Mouse (Mus musculus) spleen, adult 2 months (tissue): ENCODE measurements around the gene Nedd9. TPM values are rescaled to one million over a fixed set of nuclear protein-coding genes. Genes with fewer than 3 reads are reported as not detected.

Source experiments
- DNase-seq, 2 experiments: peaks; one replicate each; pipeline versions ENCODE4 v3.0.0 to v3.0.0-alpha.2; 2012 to 2021; ENCODE audit warnings: low spot score in 2 of 2, low read depth in 1 of 2
- H3K27ac ChIP-seq: fragments of 200-500 bp; 2 replicates; pipeline ENCODE4 v1.5.1; 2012; ENCODE audit warnings: low read length, inconsistent platforms; ENCODE audit not compliant: insufficient read depth
- H3K27me3 ChIP-seq: fragments of 200-500 bp; 2 replicates; pipeline ENCODE4 v1.6.1; 2012; ENCODE audit warnings: mild to moderate bottlenecking, moderate library complexity, low read length, inconsistent platforms; ENCODE audit not compliant: control insufficient read depth, insufficient read depth
- H3K36me3 ChIP-seq: fragments of 200-500 bp; 2 replicates; pipeline ENCODE4 v1.6.1; 2012; ENCODE audit warnings: mild to moderate bottlenecking, low read length, inconsistent platforms; ENCODE audit not compliant: control insufficient read depth, insufficient read depth
- H3K4me1 ChIP-seq: fragments of 200-500 bp; 2 replicates; pipeline ENCODE4 v1.6.1; 2011; ENCODE audit warnings: inconsistent platforms; ENCODE audit not compliant: control insufficient read depth, insufficient read depth, insufficient read length
- H3K4me3 ChIP-seq: fragments of 200-500 bp; 2 replicates; pipeline ENCODE4 v1.5.1; 2011; ENCODE audit warnings: mild to moderate bottlenecking, inconsistent platforms; ENCODE audit not compliant: insufficient read depth, insufficient read length; ENCODE audit errors: extremely low read depth
- CTCF ChIP-seq: fragments of 200-500 bp; IDR thresholded peaks from 2 replicates; pipeline ENCODE4 v1.5.1; 2011; ENCODE audit warnings: mild to moderate bottlenecking, inconsistent platforms; ENCODE audit not compliant: insufficient read depth, insufficient read length, insufficient replicate concordance; ENCODE audit errors: extremely low read depth
- POLR2A ChIP-seq: fragments of 200-500 bp; IDR thresholded peaks from 2 replicates; pipeline ENCODE4 v1.6.1; 2011; ENCODE audit warnings: low read depth, low read length, inconsistent platforms
- WGBS: fragments of 180-500 bp; shearing (Covaris S2); methylation state at CpG from one replicate; pipeline ENCODE4 v1.1.7; 2018; 5-methylcytosine and 5-hydroxymethylcytosine counted together
- polyA plus RNA-seq: library from polyadenylated mRNA; depleted of rRNA; stranded (reverse); fragments of >200 nt; gene quantifications from 2 replicates; pipeline ENCODE4 v1.2.3, GENCODE M21; 2012

Nedd9 gene
- polyA plus RNA-seq, 1 experiment, result 45.3 TPM

DNA sequence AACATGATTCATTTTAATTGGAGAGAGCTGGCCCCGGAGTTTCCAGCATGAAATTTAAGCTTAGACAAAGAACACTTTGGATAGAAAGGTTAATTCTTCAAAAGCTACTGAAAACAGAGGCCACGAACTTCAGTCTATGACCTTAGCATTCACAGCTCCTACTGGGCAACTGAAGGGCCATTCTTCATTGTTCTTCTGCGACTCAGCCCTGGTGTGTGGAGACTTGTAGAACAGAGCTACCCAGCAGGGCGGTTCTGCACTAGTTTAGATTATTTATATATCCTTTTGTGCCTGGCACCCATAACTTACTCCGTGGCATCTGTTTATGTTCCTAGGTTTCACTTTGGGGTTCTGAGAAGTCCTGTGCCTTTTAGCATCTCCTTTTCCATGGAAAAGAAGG lies 193.6 kb downstream of the Nedd9 start:
- H3K4me1 ChIP-seq, result peaks cover 2% of the 10 kb centered on the region; the same call in 1 of the 2 replicates
- TF ChIP-seq POLR2A (no peak), CTCF (no peak)
- no peak for DNase-seq
- WGBS, result 78% methylated on average over 5 of the region's 5 CpGs
- no peaks in the 10 kb centered on the region for H3K36me3 ChIP-seq
- H3K27ac ChIP-seq, result no peak overlapping the region
- no peak overlapping the region for H3K4me3 ChIP-seq
- no peaks in the 10 kb centered on the region for H3K27me3 ChIP-seq

DNA sequence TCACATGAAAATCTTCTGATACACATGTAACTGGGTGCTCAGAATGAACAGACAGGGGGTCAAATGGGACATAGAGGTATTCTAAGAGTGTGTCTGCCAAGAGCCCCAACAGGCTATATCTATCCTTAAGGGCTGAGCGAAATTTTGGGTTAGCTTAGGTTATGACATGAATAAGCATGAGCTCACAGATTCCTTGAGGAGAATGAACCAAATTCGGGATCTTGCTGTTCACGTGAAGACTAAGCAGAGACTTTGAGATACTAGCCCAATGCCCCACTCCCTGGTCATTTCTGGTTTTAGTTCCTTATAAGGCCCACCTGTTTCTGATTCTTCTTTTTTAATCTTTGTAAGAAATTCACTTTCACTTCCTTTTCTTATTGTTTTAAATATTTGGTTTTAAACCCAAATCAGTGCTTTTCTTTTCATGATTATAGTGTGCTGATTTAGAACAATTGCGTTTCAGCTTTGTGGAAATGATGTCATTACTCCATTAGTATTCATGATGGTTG lies 195.6 kb downstream of the Nedd9 start:
- 45% methylated on average over 4 of the region's 4 CpGs for WGBS

DNA sequence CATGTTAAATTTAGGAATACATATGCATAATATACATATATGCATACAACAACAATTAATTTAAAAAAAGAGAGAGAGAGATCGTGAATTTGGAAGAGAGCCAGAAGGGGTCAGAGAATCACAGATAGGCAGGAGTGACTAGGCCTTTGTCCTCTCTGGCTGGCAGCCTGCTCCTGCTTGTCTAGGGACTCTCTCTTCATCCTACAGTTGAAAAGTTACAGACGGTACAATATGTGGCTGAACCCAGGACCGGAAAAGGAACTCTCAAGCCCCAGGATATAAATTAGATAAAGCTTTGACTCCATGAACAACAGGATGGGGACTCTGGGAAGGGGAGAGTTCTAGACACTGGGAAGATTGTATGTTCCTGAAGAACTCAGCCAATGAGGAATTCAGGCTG lies 200.9 kb downstream of the Nedd9 start:
- no peak overlapping the region for H3K4me3 ChIP-seq
- TF ChIP-seq CTCF (no peak), POLR2A (no peak)
- H3K27ac ChIP-seq, result no peak overlapping the region
- DNase-seq, result no peak
- no peaks in the 10 kb centered on the region for H3K4me1 ChIP-seq
- WGBS, result 83% methylated on average over 3 of the region's 3 CpGs
- H3K36me3 ChIP-seq, result no peaks in the 10 kb centered on the region
- no peaks in the 10 kb centered on the region for H3K27me3 ChIP-seq

More for the DNA sequence above, 195.6 kb downstream of the Nedd9 start:
- no peak for TF ChIP-seq CTCF
- no peak for TF ChIP-seq POLR2A
- Histone ChIP-seq H3K27ac (no peak overlapping the region), H3K36me3 (no peaks in the 10 kb centered on the region), H3K27me3 (no peaks in the 10 kb centered on the region), H3K4me3 (no peak overlapping the region), H3K4me1 (peaks cover 2% of the 10 kb centered on the region; the same call in 1 of the 2 replicates)
- DNase-seq, result peak in 1 of 2 experiments; percentile 4

DNA sequence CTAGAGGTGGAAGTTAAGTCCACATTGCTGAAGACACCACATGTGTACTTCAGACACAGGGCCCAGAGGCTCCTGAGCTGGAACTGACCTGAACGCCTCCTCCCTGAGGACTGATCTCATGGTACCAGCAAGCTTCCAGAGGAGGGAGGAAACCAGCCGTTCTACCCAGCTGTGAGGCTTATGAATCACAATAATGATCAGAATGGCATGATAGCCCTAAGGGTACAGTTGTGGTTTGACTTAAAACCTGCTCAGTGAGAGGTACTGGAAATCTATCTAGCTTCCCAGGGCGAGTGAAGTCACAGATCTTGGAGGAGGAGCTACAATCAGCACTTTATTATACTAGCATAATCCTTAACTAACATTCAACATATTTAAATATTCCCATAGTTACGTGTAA lies 201.7 kb downstream of the Nedd9 start:
- WGBS, result 82% methylated on average over 4 of the region's 4 CpGs
- Histone ChIP-seq H3K4me3 (no peak overlapping the region), H3K27ac (no peak overlapping the region), H3K36me3 (no peaks in the 10 kb centered on the region), H3K27me3 (no peaks in the 10 kb centered on the region), H3K4me1 (no peaks in the 10 kb centered on the region)
- no peak for DNase-seq
- TF ChIP-seq POLR2A, result no peak
- TF ChIP-seq CTCF, result no peak

DNA sequence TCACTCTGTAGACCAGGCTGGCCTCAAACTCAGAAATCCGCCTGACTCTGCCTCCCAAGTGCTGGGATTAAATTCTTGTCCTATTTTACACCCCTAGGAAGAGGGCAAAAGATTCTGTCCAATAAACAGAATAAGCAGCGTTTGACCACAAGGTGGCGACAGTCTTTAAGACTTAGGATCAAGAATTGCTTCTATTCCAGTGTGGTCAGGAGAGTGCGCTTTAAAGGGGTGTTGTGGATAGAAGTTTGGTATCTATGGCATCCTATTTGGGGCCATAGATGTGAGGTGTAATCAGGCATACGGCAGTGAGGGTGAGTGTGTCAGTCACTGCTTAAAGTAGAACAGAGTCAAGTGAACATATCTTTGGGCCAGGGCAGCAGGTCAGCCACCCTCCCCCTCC lies 203.9 kb downstream of the Nedd9 start:
- 20% methylated on average over 5 of the region's 5 CpGs for WGBS
- Histone ChIP-seq H3K27me3 (no peaks in the 10 kb centered on the region), H3K4me3 (no peak overlapping the region), H3K27ac (no peak overlapping the region), H3K36me3 (no peaks in the 10 kb centered on the region), H3K4me1 (no peaks in the 10 kb centered on the region)
- peak; percentile 43 to 55 for DNase-seq
- TF ChIP-seq CTCF (peak; percentile 35; the same call in 1 of the 2 replicates), POLR2A (no peak)

DNA sequence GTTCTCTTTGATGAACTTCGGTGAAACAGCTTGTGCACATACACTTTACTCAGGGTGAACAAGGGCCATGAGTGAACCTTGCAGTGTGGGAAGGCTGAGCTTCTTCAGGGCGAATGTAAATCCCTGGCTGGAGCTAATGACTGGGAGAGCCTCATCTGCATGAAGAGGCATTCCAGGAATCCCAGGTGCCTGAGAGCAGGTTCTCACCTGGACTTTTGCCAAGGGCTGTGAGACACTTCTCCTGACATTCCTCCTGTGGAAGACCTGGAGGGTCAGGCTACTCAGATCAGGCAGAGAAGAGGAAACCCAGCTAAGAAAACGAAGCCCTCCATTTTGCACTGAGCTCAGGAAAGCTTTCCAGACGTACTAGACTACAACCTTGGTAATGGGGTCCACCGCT lies 206.5 kb downstream of the Nedd9 start:
- no peak overlapping the region for H3K27ac ChIP-seq
- no peak for DNase-seq
- WGBS, result 82% methylated on average over 5 of the region's 5 CpGs
- no peak overlapping the region for H3K4me3 ChIP-seq
- no peaks in the 10 kb centered on the region for H3K27me3 ChIP-seq
- no peak for TF ChIP-seq POLR2A
- no peak for TF ChIP-seq CTCF
- no peaks in the 10 kb centered on the region for H3K4me1 ChIP-seq
- H3K36me3 ChIP-seq, result no peaks in the 10 kb centered on the region

DNA sequence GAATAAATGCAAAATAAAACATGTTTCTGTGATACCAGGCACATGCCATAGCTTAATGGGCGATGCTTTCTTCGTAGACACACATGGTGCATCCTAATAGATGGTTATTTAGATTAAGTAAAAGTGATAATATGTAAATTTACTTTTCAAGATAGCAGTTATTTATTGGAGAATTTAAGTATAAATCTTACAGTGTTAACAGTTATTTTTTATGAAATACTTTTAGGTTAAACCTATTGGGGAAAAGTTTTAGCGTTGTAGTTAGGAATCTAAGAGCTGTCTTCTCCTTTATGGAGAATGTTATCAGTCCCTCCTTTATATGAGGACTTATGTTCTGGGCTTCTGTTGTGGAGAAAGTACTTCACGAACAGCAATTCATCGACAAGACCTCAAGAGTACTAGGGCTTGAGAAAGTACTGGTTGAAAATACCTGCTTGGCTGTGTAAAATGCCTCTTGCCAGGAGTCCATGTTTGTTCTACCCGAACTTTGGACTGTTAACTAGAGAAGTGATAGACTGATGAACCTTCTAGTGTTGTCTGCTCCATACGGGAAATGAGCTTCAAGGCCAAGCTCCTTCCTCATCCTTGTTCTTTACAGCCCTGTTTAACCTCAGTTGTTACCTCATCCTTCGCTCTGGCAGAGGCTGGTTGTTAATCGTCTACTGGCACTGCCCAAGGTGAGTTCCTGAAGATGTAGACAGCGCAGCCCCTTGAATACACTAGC lies 213.1 kb downstream of the Nedd9 start, which contains the start of gene Gm17364:
TSS of gene Gm17364 (minus strand) at position 51 of the 724 bp plus-strand sequence.
- Histone ChIP-seq H3K27me3 (no peaks in the 10 kb centered on the region), H3K4me3 (no peak within 1 kb of the TSS), H3K27ac (no peak within 1 kb of the TSS), H3K4me1 (no peaks in the 10 kb centered on the region), H3K36me3 (no peaks in the 10 kb centered on the region)
- no peak for DNase-seq
- TF ChIP-seq POLR2A (no peak), CTCF (no peak)
- WGBS, result 91% methylated on average over 10 of the region's 10 CpGs
